Mouse (Mus musculus): ENCODE data around the gene Inpp4b.

The Inpp4b gene

GRCm38 (mm10) chr8:81342236-81342998, at the start of gene Inpp4b:
TSS of gene Inpp4b (plus strand) at chr8:81342556.
- DNase-seq (ENCODE audit: low spot score in 2 of 2), result peak; percentile 61 to 62

- no peak for DNase-seq (ENCODE audit: low spot score in 2 of 2)
Measured at GRCm38 (mm10) chr8:81335250-81335649, 7.1 kb upstream of the Inpp4b start.

- DNase-seq (ENCODE audit: low spot score in 2 of 2), result no peak
Measured at GRCm38 (mm10) chr8:81341191-81341590, 1.2 kb upstream of the Inpp4b start.

DNA sequence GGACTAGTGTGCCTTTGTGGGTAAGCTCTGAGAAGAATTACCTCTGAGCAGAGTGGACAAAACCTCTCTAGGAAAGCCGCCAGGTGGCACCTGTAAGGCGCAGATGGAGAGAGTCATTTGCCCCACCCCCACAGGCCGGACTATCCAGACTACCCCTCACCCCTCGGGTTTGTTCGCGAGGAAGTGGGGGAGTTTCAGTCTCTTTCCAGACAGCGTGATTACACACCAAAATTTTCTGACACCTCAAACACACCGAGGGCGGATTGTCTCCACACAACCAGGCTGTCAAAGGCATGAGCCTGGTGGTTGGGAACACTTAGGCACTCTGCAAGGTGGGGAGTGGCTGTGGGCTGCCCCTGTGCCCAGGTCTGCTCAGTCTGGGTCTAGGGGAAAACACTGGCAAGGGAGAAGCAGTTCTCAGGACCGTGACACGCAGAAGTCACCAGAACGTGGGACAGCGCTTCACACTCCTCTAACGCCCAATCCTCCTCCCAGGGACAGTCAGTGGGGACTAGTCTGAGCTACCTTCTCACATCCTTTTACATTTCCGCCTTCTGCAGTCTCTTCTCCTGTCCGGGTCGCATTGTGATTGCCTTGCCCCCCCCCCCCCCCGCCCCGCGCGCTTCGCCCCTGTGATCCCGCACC, 643 bp upstream of the Inpp4b start:
- peak; percentile 55 to 58 for DNase-seq (ENCODE audit: low spot score in 2 of 2)

DNA sequence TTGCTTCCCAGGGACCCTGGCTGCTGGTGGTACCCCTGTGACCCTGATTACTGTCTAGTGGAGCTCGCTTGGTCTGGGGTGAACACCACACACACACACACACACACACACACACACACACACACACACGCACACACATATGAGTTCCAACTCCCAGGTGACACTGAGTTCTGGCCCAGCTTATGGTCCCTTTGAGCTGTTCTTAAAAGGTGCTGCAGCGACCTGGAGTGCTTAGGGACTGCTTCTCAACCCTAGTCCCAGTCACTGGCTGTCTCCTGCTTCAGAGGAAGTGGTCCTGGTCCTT, 595 bp downstream of the Inpp4b start:
- no peak for DNase-seq (ENCODE audit: low spot score in 2 of 2)

DNA sequence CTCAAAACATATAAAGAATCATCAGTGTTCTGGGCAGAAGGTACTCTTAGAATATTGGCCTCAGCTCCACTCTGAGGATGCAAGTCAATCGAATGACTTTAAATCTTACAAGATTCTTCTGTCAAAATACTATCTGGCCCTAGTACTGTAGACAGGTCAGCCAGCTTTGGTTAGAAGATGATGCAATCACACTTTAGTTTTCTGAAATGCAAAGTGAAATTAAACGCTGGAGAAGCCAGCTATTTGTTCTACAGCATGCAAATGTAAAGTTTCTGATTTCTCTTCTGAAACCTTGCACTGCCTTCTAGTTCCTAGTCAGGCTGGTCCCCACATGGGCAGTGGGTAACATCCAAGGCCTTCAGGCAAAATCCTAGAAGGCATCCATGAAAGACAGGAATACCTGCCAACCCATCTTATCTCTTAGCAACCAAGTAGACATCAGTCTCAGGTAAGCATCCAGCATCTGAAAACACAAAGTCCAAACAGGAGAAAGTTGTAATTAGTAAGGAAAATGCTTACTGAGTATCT, 2.9 kb downstream of the Inpp4b start:
- no peak for DNase-seq (ENCODE audit: low spot score in 2 of 2)

DNA sequence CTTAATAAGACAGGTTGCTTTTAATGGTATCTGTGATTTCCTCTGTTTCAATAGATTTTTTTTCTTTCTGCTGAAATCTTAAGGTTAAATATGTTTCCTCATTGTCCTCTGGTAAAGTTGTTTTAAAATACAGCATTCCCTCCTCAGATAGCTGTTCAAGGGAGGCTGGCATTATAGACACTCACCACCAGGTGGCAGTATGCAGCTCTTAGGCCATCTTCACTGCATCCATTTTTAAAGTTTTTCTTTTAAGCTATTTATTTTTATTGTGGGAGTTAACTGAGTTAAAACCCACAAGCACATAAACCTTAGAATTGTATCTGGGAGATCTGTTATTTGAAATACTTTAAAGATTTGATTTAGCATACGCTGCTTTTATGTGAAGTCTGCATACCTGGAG, 7.1 kb downstream of the Inpp4b start:
- peak in 1 of 2 experiments; percentile 12 for DNase-seq (ENCODE audit: low spot score in 2 of 2)

GRCm38 (mm10) chr8:81353460-81353859, 11.1 kb downstream of the Inpp4b start:
- no peak for DNase-seq (ENCODE audit: low spot score in 2 of 2)

GRCm38 (mm10) chr8:81358108-81358507, 15.8 kb downstream of the Inpp4b start:
- DNase-seq (ENCODE audit: low spot score in 2 of 2), result no peak

- peak; percentile 15 to 18 for DNase-seq (ENCODE audit: low spot score in 2 of 2)
Measured at GRCm38 (mm10) chr8:81360518-81360917, 18.2 kb downstream of the Inpp4b start.

DNA sequence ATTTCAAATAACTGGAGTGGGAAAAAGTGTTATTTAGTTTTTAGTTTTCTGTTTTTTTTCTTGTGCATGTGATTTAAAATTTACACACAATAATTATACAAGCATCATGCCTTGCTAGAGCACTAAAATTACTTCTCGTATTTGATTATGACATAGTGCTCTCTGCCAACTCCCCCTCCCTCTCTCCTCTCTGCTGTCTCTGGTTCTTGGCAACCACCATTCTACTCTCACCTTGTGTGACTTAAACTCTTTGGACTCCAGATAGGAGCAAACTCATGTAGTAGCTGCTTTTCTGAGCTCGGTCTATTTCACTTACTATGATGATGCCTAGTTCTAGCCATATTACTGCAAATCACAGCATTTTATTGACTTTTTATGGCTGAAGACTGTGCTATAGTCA, 18.8 kb downstream of the Inpp4b start:
- no peak for DNase-seq (ENCODE audit: low spot score in 2 of 2)

- no peak for DNase-seq (ENCODE audit: low spot score in 2 of 2)
Measured at GRCm38 (mm10) chr8:81370607-81371006, 28.3 kb downstream of the Inpp4b start.

DNA sequence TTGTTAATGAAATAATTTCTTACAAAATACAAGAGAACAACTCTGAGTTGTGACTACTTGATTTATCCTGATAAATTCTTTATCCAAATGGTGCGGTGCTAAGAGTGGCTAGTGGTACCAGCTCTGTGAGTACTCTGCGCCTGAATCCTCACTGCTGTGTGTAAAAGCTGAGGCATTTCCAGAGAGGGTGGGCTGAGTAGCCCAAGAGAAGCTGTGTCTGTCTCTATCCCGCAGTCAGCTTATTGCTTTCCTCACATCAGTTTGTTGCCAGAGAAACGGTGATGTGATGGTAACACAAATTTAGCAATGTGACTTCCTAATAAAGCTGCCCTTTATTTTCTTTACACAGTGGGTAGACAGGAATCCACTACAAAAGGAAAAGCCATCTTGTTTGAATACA, 29.5 kb downstream of the Inpp4b start:
- no peak for DNase-seq (ENCODE audit: low spot score in 2 of 2)

DNA sequence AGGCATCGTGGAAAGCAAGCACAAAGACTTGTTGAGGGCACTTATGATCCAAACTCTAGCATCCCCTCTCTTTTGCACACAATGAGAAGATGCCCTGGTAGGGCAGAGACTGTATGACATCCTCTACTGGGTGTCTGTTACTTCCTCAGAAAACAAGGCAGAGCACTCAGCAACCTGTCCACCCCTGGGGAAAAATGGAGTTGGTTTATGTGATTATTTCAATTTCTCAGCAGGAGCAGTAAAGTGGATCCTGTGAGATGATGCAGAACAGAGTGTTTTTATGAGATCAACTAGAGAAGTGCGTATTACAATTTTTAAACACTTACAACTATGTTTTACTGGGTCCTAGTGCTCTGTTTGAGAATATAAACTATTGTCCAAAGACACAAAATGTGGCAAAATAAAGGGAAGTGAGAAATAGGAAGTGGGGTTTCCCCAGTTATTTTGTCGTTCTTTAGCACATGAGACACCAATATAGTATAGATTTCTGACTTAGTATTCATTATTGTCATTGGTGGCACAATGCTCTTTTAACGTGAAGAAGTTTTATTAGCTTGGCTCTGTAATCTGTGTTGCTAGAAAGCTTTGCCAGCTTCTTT, 32.6 kb downstream of the Inpp4b start:
- no peak for DNase-seq (ENCODE audit: low spot score in 2 of 2)

- peak in 1 of 2 experiments; percentile 6 for DNase-seq (ENCODE audit: low spot score in 2 of 2)
Measured at GRCm38 (mm10) chr8:81388953-81389352, 46.6 kb downstream of the Inpp4b start.

DNA sequence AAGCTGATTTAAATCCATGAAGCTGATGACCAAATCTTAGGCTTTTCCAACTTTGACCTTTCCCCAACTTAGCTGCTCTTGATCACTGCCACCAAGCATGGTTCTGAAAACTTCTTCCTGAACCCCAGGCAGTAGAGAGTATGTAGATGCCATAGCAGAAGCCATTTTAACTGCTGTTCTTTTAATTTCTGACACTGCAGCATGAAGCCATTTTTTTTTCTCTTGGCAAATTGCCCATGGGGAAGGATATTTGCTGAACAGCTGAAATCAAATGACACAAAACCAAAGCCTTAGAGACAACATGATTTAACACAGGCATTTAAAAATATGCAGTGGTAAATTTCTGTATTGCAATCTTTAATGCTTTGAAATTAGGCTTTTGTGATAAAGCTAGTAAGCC, 56.7 kb downstream of the Inpp4b start:
- DNase-seq (ENCODE audit: low spot score in 2 of 2), result no peak

DNA sequence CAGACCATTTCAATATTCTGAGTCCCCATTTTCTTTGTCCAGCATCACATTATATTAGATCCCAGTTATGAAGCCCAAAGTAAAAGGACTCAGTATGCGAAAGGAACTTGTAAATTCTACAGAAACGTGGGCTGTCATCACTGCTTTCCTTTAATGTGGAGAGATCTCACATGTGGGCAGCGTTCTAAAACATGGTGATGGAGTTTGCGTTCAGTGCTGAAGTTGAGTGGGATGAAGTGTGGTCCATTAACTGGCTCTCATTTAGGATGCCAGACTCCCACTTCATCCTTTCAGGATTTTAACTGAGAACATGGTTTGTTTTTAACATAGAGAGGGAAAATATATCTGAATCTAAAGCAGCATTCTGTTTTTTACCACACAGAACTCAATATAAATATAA, 57.1 kb downstream of the Inpp4b start:
- DNase-seq (ENCODE audit: low spot score in 2 of 2), result peak; percentile 5 to 18

DNA sequence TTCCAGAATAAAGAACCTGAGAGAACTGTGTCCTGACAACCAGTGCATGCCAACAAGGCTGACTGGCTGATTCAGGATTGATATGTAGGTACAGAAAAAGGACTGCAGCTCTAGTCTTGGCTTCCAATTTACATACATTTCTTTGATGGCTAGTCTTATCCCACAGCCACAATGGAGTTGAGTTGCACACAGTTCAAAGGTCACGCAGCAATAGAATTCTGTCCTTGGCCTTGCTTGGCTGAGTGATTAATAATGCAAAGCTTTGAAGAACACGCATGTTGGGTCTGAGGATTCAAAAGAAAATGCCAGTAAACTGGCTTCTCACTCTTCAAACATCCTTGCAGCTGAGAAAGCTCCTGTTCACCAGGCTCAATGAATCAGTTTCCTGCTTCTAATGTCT, 70.4 kb downstream of the Inpp4b start:
- no peak for DNase-seq (ENCODE audit: low spot score in 2 of 2)

DNA sequence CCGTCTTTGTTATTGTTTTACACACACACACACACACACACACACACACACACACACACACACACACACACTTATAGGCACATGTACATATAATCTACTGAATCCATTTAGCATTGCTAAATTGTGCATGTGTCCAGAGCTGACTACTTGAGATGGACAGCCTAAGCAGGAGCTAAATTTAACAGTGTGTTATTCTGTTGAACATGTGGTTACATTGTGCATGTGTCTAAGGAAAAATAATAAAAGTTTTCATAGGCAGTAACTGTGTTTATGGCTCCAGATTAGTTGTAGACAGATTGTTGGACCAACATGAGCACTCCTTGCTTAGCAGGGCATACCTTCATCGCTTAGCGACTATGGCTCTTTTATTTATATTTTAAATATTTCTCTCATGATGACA, 101.6 kb downstream of the Inpp4b start:
- no peak for DNase-seq (ENCODE audit: low spot score in 2 of 2)

GRCm38 (mm10) chr8:81449798-81450197, 107.4 kb downstream of the Inpp4b start:
- DNase-seq (ENCODE audit: low spot score in 2 of 2), result no peak

- peak in 1 of 2 experiments; percentile 3 for DNase-seq (ENCODE audit: low spot score in 2 of 2)
Measured at GRCm38 (mm10) chr8:81452082-81452481, 109.7 kb downstream of the Inpp4b start.

DNA sequence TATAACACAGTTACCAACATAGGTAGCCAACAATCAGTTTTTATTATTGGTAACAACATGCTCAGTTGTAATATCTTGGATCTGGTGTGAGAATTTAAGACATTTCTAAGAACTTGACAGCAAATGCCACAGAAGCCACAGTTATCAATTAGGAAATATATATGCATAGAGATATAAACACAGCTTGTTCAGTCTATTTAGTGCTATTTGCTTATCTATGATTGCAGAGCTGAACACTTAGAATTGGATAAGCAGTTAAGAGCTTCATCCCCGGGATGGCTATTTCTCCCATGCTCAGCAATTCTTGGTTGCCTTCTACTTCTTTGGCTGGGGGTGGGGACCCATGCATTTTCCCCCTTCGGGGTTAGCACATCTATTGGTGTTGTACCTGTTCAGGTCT, 112.5 kb downstream of the Inpp4b start:
- DNase-seq (ENCODE audit: low spot score in 2 of 2), result no peak

- no peak for DNase-seq (ENCODE audit: low spot score in 2 of 2)
Measured at GRCm38 (mm10) chr8:81463762-81464161, 121.4 kb downstream of the Inpp4b start.
